Mouse (Mus musculus) ES-E14 (cell line): ENCODE measurements around the gene F5. TPM values are rescaled to one million over a fixed set of nuclear protein-coding genes. Genes with fewer than 3 reads are reported as not detected.
A peak's percentile ranks its signal among the peaks of the same experiment; 100 is the strongest.

Experiments used
- DNase-seq: peaks from one replicate; pipeline ENCODE4 v3.0.0-alpha.2; 2013; ENCODE audit warnings: low read depth, low spot score
- H3K27ac ChIP-seq: 2 replicates; pipeline ENCODE4 v1.5.1; 2012; ENCODE audit warnings: low read depth, mild to moderate bottlenecking, low read length, moderate library complexity, mixed read lengths; ENCODE audit not compliant: poor library complexity, insufficient read depth, severe bottlenecking
- H3K36me3 ChIP-seq: 2 replicates; pipeline ENCODE4 v1.6.1; 2012; ENCODE audit warnings: mild to moderate bottlenecking, low read length, moderate library complexity, mixed read lengths; ENCODE audit not compliant: control insufficient read depth, poor library complexity, insufficient read depth, severe bottlenecking
- H3K4me1 ChIP-seq, 2 experiments: fragments of 150-350 bp in 1 of 2; sonication (generic) in 1 of 2; 2 replicates each; pipeline ENCODE4 v1.6.1; 2012; ENCODE audit warnings: low read length in 2 of 2, mild to moderate bottlenecking in 1 of 2, mixed read lengths in 1 of 2; ENCODE audit not compliant: control insufficient read depth in 2 of 2, insufficient read depth in 2 of 2, poor library complexity in 1 of 2
- H3K4me3 ChIP-seq, 2 experiments: fragments of 150-350 bp in 1 of 2; sonication (generic) in 1 of 2; 2 replicates each; pipeline ENCODE4 v1.5.1; 2012; ENCODE audit warnings: low read length in 2 of 2, low read depth in 1 of 2, mild to moderate bottlenecking in 1 of 2, mixed read lengths in 1 of 2; ENCODE audit not compliant: insufficient read depth in 1 of 2, poor library complexity in 1 of 2, severe bottlenecking in 1 of 2
- H3K9ac ChIP-seq: 2 replicates; pipeline ENCODE4 v1.6.1; 2012; ENCODE audit warnings: low read depth, mild to moderate bottlenecking, low read length, mixed read lengths; ENCODE audit not compliant: poor library complexity, insufficient read depth, severe bottlenecking
- H3K9me3 ChIP-seq: fragments of 150-350 bp; sonication (generic); 2 replicates; pipeline ENCODE4 v1.6.1; 2012; ENCODE audit warnings: low read depth, mild to moderate bottlenecking, low read length; ENCODE audit not compliant: control insufficient read depth, insufficient read depth
- CHD2 ChIP-seq: IDR thresholded peaks from 2 replicates; pipeline ENCODE4 v1.6.1; 2014; ENCODE audit warnings: mild to moderate bottlenecking, low read depth, low read length, inconsistent platforms
- HCFC1 ChIP-seq: IDR thresholded peaks from 2 replicates; pipeline ENCODE4 v1.6.1; 2012; ENCODE audit warnings: low read length, inconsistent platforms, borderline replicate concordance; ENCODE audit not compliant: insufficient read depth
- MAFK ChIP-seq: IDR thresholded peaks from 2 replicates; pipeline ENCODE4 v1.6.1; 2014; ENCODE audit warnings: mild to moderate bottlenecking, low read depth, low read length, inconsistent platforms; ENCODE audit not compliant: insufficient read depth
- ZC3H11A ChIP-seq: IDR thresholded peaks from 2 replicates; pipeline ENCODE4 v1.6.1; 2012; ENCODE audit warnings: low read depth, mild to moderate bottlenecking, inconsistent platforms, low read length, borderline replicate concordance
- ZNF384 ChIP-seq: IDR thresholded peaks from 2 replicates; pipeline ENCODE4 v1.6.1; 2012; ENCODE audit warnings: low read depth, low read length, inconsistent platforms
- in situ Hi-C, 2 experiments: fragments of 600-800 bp; cut with MboI; formaldehyde crosslinking; loops; one replicate each; pipeline ENCODE4 v1.15.1; 2025; ENCODE audit warnings: low sequenced_read_pairs in 2 of 2, inconsistent platforms in 1 of 2; ENCODE audit not compliant: unreplicated experiment in 2 of 2
- total RNA-seq: library from RNA; depleted of rRNA; stranded (reverse); fragments of 300-350 nt; gene quantifications from 2 replicates; pipeline ENCODE4 v1.2.3, GENCODE M21; 2012; rRNA removed

The F5 gene
- total RNA-seq = 0.76 and 1.3 TPM in 2 replicates

DNA sequence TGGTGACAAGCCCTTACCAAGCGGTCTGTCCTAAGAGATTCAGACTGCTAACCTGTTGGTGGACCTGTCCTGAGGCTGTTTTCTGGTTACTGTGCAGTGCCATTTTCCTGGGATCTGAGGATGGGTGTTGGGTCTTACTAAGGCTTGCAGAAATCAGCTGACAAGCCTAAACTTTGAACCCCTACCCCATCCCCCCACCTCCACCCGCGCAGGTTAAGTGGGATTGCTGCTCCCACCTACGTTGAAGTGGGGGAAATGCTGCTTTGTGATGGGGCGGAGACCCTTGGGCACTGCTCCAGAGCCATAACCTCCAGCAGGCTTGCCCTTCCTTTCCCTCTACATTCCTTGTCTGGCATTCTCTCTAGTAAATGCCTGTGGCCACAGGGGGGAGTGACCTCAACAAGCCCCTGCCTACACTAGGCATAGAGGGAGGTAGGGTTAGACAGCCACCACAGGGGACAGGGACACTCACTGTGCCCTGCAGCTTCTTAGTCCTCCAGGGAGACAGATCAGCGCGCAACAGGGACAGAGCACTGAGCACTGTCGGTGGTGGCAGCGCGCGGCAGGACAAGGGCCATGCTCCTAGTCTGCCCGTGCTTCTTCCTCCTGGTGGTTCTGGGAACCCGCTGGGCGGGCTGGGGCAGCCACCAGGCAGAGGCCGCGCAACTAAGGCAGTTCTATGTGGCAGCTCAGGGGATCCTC is at the start of gene F5:
Gene F5, plus strand, starts transcription at position 452 of the 702 bp plus-strand sequence.
- DNase-seq = peak; percentile 21
- in situ Hi-C loops = no loop called here
- H3K36me3 ChIP-seq = no peaks in the 10 kb centered on the region
- no peak for TF ChIP-seq CHD2
- no peak for TF ChIP-seq ZC3H11A
- TF ChIP-seq MAFK = no peak
- TF ChIP-seq HCFC1 = no peak
- TF ChIP-seq ZNF384 = no peak
- no peak within 1 kb of the TSS for H3K27ac ChIP-seq
- peak within 1 kb of the TSS; percentile 42 to 52; a peak in 3 of 4 replicates for H3K4me3 ChIP-seq
- H3K4me1 ChIP-seq = peaks cover 0 to 8% of the 10 kb centered on the region in 2 experiments; a peak in 1 of 4 replicates
- peak within 1 kb of the TSS; percentile 1; the same call in 1 of the 2 replicates for H3K9ac ChIP-seq
- H3K9me3 ChIP-seq = no peaks in the 10 kb centered on the region

DNA sequence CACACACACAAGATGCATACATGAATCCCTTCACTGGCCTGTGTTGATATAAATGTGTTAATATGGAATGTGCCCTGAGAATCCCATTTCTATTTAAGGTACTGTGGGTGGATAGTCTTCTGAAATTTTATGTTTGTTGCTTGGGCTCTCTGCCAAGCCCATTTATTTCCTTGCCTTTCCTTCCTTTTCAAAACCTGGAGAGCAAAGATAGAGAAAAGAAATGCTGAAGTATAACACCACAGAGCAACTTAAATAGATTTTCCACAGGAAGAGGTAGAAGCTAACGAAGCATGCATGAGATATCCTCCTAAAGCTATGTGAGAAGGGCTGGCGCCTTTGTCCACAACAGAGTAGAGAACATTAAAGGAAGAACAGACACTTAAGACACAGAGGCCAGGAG is 41.9 kb upstream of the F5 start:
- DNase-seq = no peak
- TF ChIP-seq HCFC1 (no peak), ZC3H11A (no peak), ZNF384 (no peak)
- H3K9me3 ChIP-seq = no peaks in the 10 kb centered on the region
- no peak overlapping the region for H3K4me3 ChIP-seq
- H3K27ac ChIP-seq = no peak overlapping the region
- no peak overlapping the region for H3K9ac ChIP-seq
- no peaks in the 10 kb centered on the region for H3K4me1 ChIP-seq
- H3K36me3 ChIP-seq = no peaks in the 10 kb centered on the region
- in situ Hi-C loops = no loop called here

DNA sequence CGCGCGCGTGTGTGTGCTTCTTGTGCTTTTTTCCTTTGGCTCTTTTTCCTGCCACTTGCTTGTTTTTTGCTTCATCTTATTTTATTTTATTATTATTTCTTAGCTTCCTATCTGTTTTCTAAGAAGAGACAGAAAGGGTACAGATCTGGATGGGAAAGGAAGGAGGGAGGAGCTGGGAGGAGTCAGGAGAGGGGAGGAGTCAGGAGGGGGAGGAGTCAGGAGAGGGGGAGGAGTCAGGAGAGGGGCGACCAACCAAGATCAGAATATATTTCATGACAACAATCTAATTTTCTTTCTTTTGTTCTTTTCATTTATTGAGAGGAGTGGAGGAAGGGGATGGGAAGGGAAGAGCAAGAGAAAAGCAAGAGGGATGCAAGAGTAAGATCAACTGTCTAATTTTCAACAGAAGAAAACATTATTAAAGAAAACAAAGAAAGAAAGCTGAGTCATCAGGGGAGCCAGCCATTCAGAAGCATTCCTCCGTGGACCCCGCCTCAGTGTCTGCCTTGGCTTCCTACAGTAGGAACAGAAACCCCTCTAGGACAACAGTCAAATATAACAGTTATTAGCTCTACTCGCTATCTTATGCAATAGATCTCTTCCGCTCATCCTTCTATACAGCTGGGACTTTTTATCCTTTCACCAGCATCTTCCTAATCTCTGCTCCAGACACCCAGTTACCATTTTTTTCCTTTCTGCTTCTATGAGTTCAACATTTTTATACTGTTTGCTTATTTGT is 40.9 kb upstream of the F5 start:
- H3K4me1 ChIP-seq = no peaks in the 10 kb centered on the region
- TF ChIP-seq MAFK (peak; percentile 82), ZC3H11A (no peak)
- H3K4me3 ChIP-seq = 0 out of 4 replicates have a peak overlapping the region, but pooled peaks of 1 of the 2 experiments have one; percentile 16
- H3K9me3 ChIP-seq = no peaks in the 10 kb centered on the region
- H3K27ac ChIP-seq = no peak overlapping the region
- no peaks in the 10 kb centered on the region for H3K36me3 ChIP-seq
- in situ Hi-C loops = no loop called here
- no peak for DNase-seq
- H3K9ac ChIP-seq = no peak overlapping the region

DNA sequence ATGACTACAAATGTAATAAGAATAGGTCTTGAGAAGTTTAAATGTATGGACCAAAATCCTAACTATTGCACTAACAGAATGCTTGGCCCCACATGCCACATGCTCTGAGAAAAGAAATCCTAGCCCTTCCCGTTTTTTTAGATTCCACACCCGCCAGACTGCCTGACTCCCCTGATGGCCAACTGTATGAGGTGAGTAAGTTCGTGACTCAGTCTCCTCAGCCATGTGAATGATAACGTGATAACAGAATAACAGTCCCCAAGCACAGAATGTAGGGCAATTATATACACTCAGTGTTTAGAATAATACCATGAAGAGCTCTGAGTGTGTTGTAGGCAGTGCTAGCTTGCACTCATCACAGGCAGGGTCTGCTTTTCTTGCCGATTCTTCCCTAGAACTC is 37.4 kb upstream of the F5 start:
- no peak overlapping the region for H3K9ac ChIP-seq
- no peaks in the 10 kb centered on the region for H3K36me3 ChIP-seq
- no peak overlapping the region for H3K4me3 ChIP-seq
- TF ChIP-seq HCFC1 = no peak
- TF ChIP-seq ZNF384 = no peak
- no peak for TF ChIP-seq MAFK
- TF ChIP-seq ZC3H11A = no peak
- no peak for TF ChIP-seq CHD2
- no peaks in the 10 kb centered on the region for H3K9me3 ChIP-seq
- H3K4me1 ChIP-seq = no peaks in the 10 kb centered on the region
- in situ Hi-C loops = no loop called here
- no peak for DNase-seq
- H3K27ac ChIP-seq = no peak overlapping the region
